Mouse (Mus musculus) splenic B cell, adult 2 months (primary cell): ENCODE data around the gene 2010300C02Rik.

Experiments
- DNase-seq: peaks from one replicate; pipeline ENCODE4 v3.0.0-alpha.2; 2011; ENCODE audit warnings: low read depth, low spot score
- H3K27me3 ChIP-seq: 2 replicates; pipeline ENCODE4 v1.6.1; 2012; ENCODE audit warnings: mild to moderate bottlenecking, low read length, moderate library complexity, mixed read lengths; ENCODE audit not compliant: control insufficient read depth, poor library complexity, insufficient read depth, severe bottlenecking
- H3K36me3 ChIP-seq: 2 replicates; pipeline ENCODE4 v1.6.1; 2012; ENCODE audit warnings: mild to moderate bottlenecking, low read length, moderate library complexity, mixed read lengths; ENCODE audit not compliant: control insufficient read depth, poor library complexity, insufficient read depth, severe bottlenecking

Gene 2010300C02Rik

GRCm38 (mm10) chr1:37634658-37635057, 85.2 kb downstream of the 2010300C02Rik start:
- DNase-seq, result peak; percentile 69
- H3K36me3 ChIP-seq, result no peaks in the 10 kb centered on the region
- no peaks in the 10 kb centered on the region for H3K27me3 ChIP-seq

GRCm38 (mm10) chr1:37633516-37633915, 86.4 kb downstream of the 2010300C02Rik start:
- no peaks in the 10 kb centered on the region for H3K36me3 ChIP-seq
- no peak for DNase-seq
- no peaks in the 10 kb centered on the region for H3K27me3 ChIP-seq

GRCm38 (mm10) chr1:37632425-37632824, 87.5 kb downstream of the 2010300C02Rik start:
- Histone ChIP-seq H3K36me3 (no peaks in the 10 kb centered on the region), H3K27me3 (no peaks in the 10 kb centered on the region)
- DNase-seq, result no peak

- no peak for DNase-seq
- no peaks in the 10 kb centered on the region for H3K36me3 ChIP-seq
- no peaks in the 10 kb centered on the region for H3K27me3 ChIP-seq
These were observed 88.4 kb downstream of the 2010300C02Rik start for GRCm38 (mm10) chr1:37631456-37631855.

- no peaks in the 10 kb centered on the region for H3K36me3 ChIP-seq
- no peaks in the 10 kb centered on the region for H3K27me3 ChIP-seq
- DNase-seq, result no peak
These were observed 89.3 kb downstream of the 2010300C02Rik start for GRCm38 (mm10) chr1:37630412-37631210.

GRCm38 (mm10) chr1:37629876-37630275, 90.0 kb downstream of the 2010300C02Rik start:
- DNase-seq, result no peak
- Histone ChIP-seq H3K27me3 (no peaks in the 10 kb centered on the region), H3K36me3 (no peaks in the 10 kb centered on the region)

- no peak for DNase-seq
- Histone ChIP-seq H3K27me3 (no peaks in the 10 kb centered on the region), H3K36me3 (no peaks in the 10 kb centered on the region)
These were observed 91.1 kb downstream of the 2010300C02Rik start for GRCm38 (mm10) chr1:37628749-37629148.

GRCm38 (mm10) chr1:37624185-37624584, 95.7 kb downstream of the 2010300C02Rik start:
- Histone ChIP-seq H3K36me3 (no peaks in the 10 kb centered on the region), H3K27me3 (no peaks in the 10 kb centered on the region)
- DNase-seq, result peak; percentile 73

- H3K36me3 ChIP-seq, result no peaks in the 10 kb centered on the region
- H3K27me3 ChIP-seq, result no peaks in the 10 kb centered on the region
- peak; percentile 35 for DNase-seq
These were observed 97.8 kb downstream of the 2010300C02Rik start for GRCm38 (mm10) chr1:37622049-37622448.

GRCm38 (mm10) chr1:37619542-37619941, 100.3 kb downstream of the 2010300C02Rik start:
- no peaks in the 10 kb centered on the region for H3K27me3 ChIP-seq
- DNase-seq, result no peak
- H3K36me3 ChIP-seq, result no peaks in the 10 kb centered on the region

- H3K36me3 ChIP-seq, result no peaks in the 10 kb centered on the region
- no peak for DNase-seq
- no peaks in the 10 kb centered on the region for H3K27me3 ChIP-seq
These were observed 102.8 kb downstream of the 2010300C02Rik start for GRCm38 (mm10) chr1:37617047-37617446.

- Histone ChIP-seq H3K36me3 (no peaks in the 10 kb centered on the region), H3K27me3 (no peaks in the 10 kb centered on the region)
- no peak for DNase-seq
These were observed 103.3 kb downstream of the 2010300C02Rik start for GRCm38 (mm10) chr1:37616569-37616968.

GRCm38 (mm10) chr1:37615290-37616040, 104.4 kb downstream of the 2010300C02Rik start:
- no peaks in the 10 kb centered on the region for H3K36me3 ChIP-seq
- DNase-seq, result no peak
- no peaks in the 10 kb centered on the region for H3K27me3 ChIP-seq

- no peaks in the 10 kb centered on the region for H3K36me3 ChIP-seq
- no peak for DNase-seq
- H3K27me3 ChIP-seq, result no peaks in the 10 kb centered on the region
These were observed 105.0 kb downstream of the 2010300C02Rik start for GRCm38 (mm10) chr1:37614836-37615235.

GRCm38 (mm10) chr1:37614130-37614529, 105.8 kb downstream of the 2010300C02Rik start:
- no peaks in the 10 kb centered on the region for H3K27me3 ChIP-seq
- DNase-seq, result no peak
- H3K36me3 ChIP-seq, result no peaks in the 10 kb centered on the region
